ENCODE assay signal across 15 mouse cellular contexts in genomic region chr12:51929630-51930029, GRCm38 (mm10).
"Had no signal": no experiment of that assay in that cellular context is flagged by ENCODE, and none has a peak within 500 bp of the region (broad histone marks: within the 10 kb centered on the region; RNA-seq: fewer than 3 reads in every experiment).

No protein-coding gene starts in this region.

- H3K4me2 ChIP-seq: liver, embryonic 11.5 days; lung, embryonic 14.5 days; midbrain, embryonic 12.5 days; midbrain, embryonic 15.5 days; neural tube, embryonic 13.5 days had no signal

- H3K4me3 ChIP-seq: layer of hippocampus, adult 2 months; midbrain, embryonic 12.5 days; midbrain, embryonic 15.5 days; neural tube, embryonic 13.5 days had no signal

- H3K27ac ChIP-seq: kidney, postnatal 0 days; layer of hippocampus, adult 2 months; liver, embryonic 14.5 days; macrophage; midbrain, embryonic 12.5 days; midbrain, embryonic 15.5 days; neural tube, embryonic 13.5 days had no signal

- H3K4me1 ChIP-seq: midbrain, embryonic 12.5 days; midbrain, embryonic 15.5 days; neural tube, embryonic 13.5 days had no signal

- DNase-seq: kidney, adult 2 months; kidney, postnatal 25 days; layer of hippocampus, adult 9-11 months; liver, postnatal 0 days; lung, embryonic 14.5 days; thymus, adult 18-20 months had no signal

- H3K9ac ChIP-seq: liver, embryonic 14.5 days; liver, postnatal 0 days; lung, embryonic 14.5 days; midbrain, embryonic 12.5 days; midbrain, embryonic 15.5 days; neural tube, embryonic 13.5 days had no signal

- H3K36me3 ChIP-seq: midbrain, embryonic 15.5 days had no signal

- H3K9me3 ChIP-seq: midbrain, embryonic 12.5 days; midbrain, embryonic 15.5 days; neural tube, embryonic 13.5 days had no signal

- ATAC-seq: liver, postnatal 0 days; lung, postnatal 0 days; midbrain, embryonic 15.5 days had no signal

- H3K27me3 ChIP-seq: midbrain, embryonic 12.5 days; midbrain, embryonic 15.5 days; neural tube, embryonic 13.5 days had no signal
